25 mouse cellular contexts compared by ENCODE assay signal in the genomic region with DNA sequence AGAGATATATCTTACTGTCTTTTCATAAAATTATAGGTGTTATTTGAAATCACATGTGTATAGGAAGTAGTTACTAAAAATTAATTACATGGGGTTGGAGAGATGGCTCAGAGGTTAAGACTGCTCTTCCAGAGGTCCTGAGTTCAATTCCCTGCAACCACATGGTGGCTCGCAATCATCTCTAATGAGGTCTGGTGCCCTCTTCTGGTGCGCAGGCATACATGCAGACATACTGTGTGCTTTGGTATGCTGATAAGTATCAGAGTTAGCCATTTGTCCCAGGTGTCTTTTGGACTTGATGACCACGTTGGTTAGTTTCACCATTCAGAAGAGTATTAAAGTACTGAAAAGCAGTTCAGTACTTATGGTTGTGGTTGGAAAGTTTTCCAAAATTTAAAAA.
DNase-seq lines count a peak whose midpoint lies in the region; ATAC-seq and TF ChIP-seq lines count a peak whose summit lies in the region.
"Had no signal": no experiment of that assay in that cellular context is flagged by ENCODE, and none has a peak within 500 bp of the region (broad histone marks: within the 10 kb centered on the region; RNA-seq: fewer than 3 reads in every experiment).

No protein-coding gene starts in this region.

- no peak for TF ChIP-seq EP300 in lung, postnatal 0 days (IDR thresholded peaks at IDR 0.05)
- TF ChIP-seq EP300 in CH12.LX (IDR thresholded peaks at IDR 0.05; ENCODE audit: low read length): no peak

- no peaks in the 10 kb centered on the region for H3K79me2 ChIP-seq in CH12.LX (replicated peaks; ENCODE audit: control insufficient read depth, extremely low read depth, insufficient read depth, poor library complexity, severe bottlenecking)

- in situ Hi-C loops in CH12.LX (cut with MboI; ENCODE audit: low pct_ligation_motif_present, low pct_unique_long_range_greater_than_20kb, low sequenced_read_pairs): no loop called here

- 0 out of 2 replicates have a peak, but pooled peaks have one; percentile 4 for TF ChIP-seq CTCF in lung, embryonic 14.5 days (IDR thresholded peaks at IDR 0.05; ENCODE audit: low read depth)
- TF ChIP-seq CTCF in lung, postnatal 0 days (IDR thresholded peaks at IDR 0.05): no peak
- TF ChIP-seq CTCF in CH12.LX (conservative IDR thresholded peaks at IDR 0.05 in 1 of 2, IDR thresholded peaks at IDR 0.05 in 1 of 2; ENCODE audit: low read depth in 2 of 2, low read length in 2 of 2): peak in 1 of 2 experiments; percentile 44; a peak in 2 of 4 replicates

- H3K36me3 ChIP-seq in lung, embryonic 14.5 days (ENCODE audit: insufficient read depth): no peaks in the 10 kb centered on the region
- H3K36me3 ChIP-seq in lung, postnatal 0 days (ENCODE audit: insufficient read depth, low read length): no peaks in the 10 kb centered on the region
- no peaks in the 10 kb centered on the region for H3K36me3 ChIP-seq in CH12.LX (replicated peaks in 1 of 2; ENCODE audit: control insufficient read depth in 1 of 2, insufficient read depth in 1 of 2, low read length in 1 of 2)
- H3K36me3 ChIP-seq: forebrain, embryonic 10.5 days; limb, embryonic 12.5 days; liver, embryonic 13.5 days; midbrain, embryonic 12.5 days had no signal

- dilution Hi-C loops in CH12.LX (cut with MboI; ENCODE audit: extremely low pct_ligation_motif_present, extremely low pct_unique_long_range_greater_than_20kb, low sequenced_read_pairs): no loop called here

- H3K9ac ChIP-seq in lung, embryonic 14.5 days: no peak overlapping the region
- H3K9ac ChIP-seq in lung, postnatal 0 days (replicated peaks; ENCODE audit: low read depth): no peak overlapping the region
- H3K9ac ChIP-seq in CH12.LX (ENCODE audit: insufficient read depth, low read depth): no peak overlapping the region
- H3K9ac ChIP-seq: hindbrain, embryonic 14.5 days; limb, embryonic 12.5 days; liver, embryonic 13.5 days; midbrain, embryonic 12.5 days had no signal

- no peaks in the 10 kb centered on the region for H3K4me1 ChIP-seq in lung, embryonic 14.5 days (ENCODE audit: insufficient read depth)
- no peaks in the 10 kb centered on the region for H3K4me1 ChIP-seq in lung, postnatal 0 days (ENCODE audit: insufficient read depth, low read depth, low read length)
- H3K4me1 ChIP-seq in CH12.LX (ENCODE audit: control insufficient read depth in 1 of 2, insufficient read depth in 2 of 2): peaks cover 2 to 8% of the 10 kb centered on the region in 2 experiments; a peak in 1 of 4 replicates
- H3K4me1 ChIP-seq: liver, embryonic 13.5 days; midbrain, embryonic 12.5 days had no signal

- no peak overlapping the region for H3K4me3 ChIP-seq in lung, embryonic 14.5 days (ENCODE audit: low read depth, low read length)
- H3K4me3 ChIP-seq in lung, postnatal 0 days (ENCODE audit: low read depth, low read length): no peak overlapping the region
- H3K4me3 ChIP-seq in CH12.LX (replicated peaks in 1 of 3; ENCODE audit: low read depth in 2 of 3, low read length in 2 of 3, poor library complexity in 1 of 3): no peak overlapping the region
- H3K4me3 ChIP-seq: forebrain, embryonic 10.5 days; layer of hippocampus, adult 2 months; limb, embryonic 12.5 days; liver, embryonic 13.5 days; midbrain, embryonic 12.5 days had no signal

- no peak; the same call in none of the 2 replicates for TF ChIP-seq RAD21 in CH12.LX (IDR thresholded peaks at IDR 0.05; ENCODE audit: low read depth, low read length)

- ATAC-seq in lung, embryonic 14.5 days (ENCODE audit: insufficient read depth): no peak
- no peak for ATAC-seq in lung, postnatal 0 days
- ATAC-seq: forebrain, embryonic 16.5 days; inflammation-experienced regulatory T-cells, adult 6 months had no signal

- intact Hi-C loops in heart, postnatal 36 days (cut with DNase I): no loop called here

- H3K27me3 ChIP-seq in lung, embryonic 14.5 days (ENCODE audit: insufficient read depth, low read length): no peaks in the 10 kb centered on the region
- H3K27me3 ChIP-seq in lung, postnatal 0 days (replicated peaks; ENCODE audit: insufficient read depth, low read length): no peaks in the 10 kb centered on the region
- H3K27me3 ChIP-seq in CH12.LX (replicated peaks): no peaks in the 10 kb centered on the region
- H3K27me3 ChIP-seq: limb, embryonic 12.5 days; liver, embryonic 13.5 days; midbrain, embryonic 12.5 days had no signal

- H3K9me3 ChIP-seq in lung, embryonic 14.5 days (ENCODE audit: low read depth, low read length): no peaks in the 10 kb centered on the region
- no peaks in the 10 kb centered on the region for H3K9me3 ChIP-seq in lung, postnatal 0 days (ENCODE audit: low read length)
- no peaks in the 10 kb centered on the region for H3K9me3 ChIP-seq in CH12.LX (replicated peaks; ENCODE audit: low read length)
- H3K9me3 ChIP-seq: forebrain, embryonic 10.5 days; limb, embryonic 12.5 days; liver, embryonic 13.5 days; midbrain, embryonic 12.5 days had no signal

- peak; percentile 16 for DNase-seq in heart, adult 11 months
- no peak for DNase-seq in heart, postnatal 36 days
- no peak for DNase-seq in lung, embryonic 14.5 days
- no peak for DNase-seq in lung, postnatal 0 days (ENCODE audit: low spot score)
- DNase-seq in CH12.LX (ENCODE audit: extremely low read depth) (no peak), ZHBTc4 (ENCODE audit: low read depth, low spot score) (peak; percentile 51)
- no peak for DNase-seq in spleen, postnatal 4 days (ENCODE audit: low spot score in 2 of 2)
- DNase-seq: adrenal gland, adult 2 months; cerebellum, adult 11 months; cerebellum, adult 9-11 months; gastrocnemius, postnatal 14 days; heart, postnatal 4 days; kidney, adult 9 months; kidney, postnatal 25 days; layer of hippocampus, postnatal 36 days; liver, embryonic 13.5 days; thymus, postnatal 4 days had no signal

- 76% methylated on average over 3 of the region's 3 CpGs for WGBS in lung, embryonic 14.5 days
- 89% methylated on average over 3 of the region's 3 CpGs for WGBS in lung, postnatal 0 days

- no peak overlapping the region for H3K27ac ChIP-seq in lung, embryonic 14.5 days (ENCODE audit: low read depth)
- H3K27ac ChIP-seq in lung, postnatal 0 days (ENCODE audit: low read length): no peak overlapping the region
- H3K27ac ChIP-seq in CH12.LX (ENCODE audit: insufficient read depth, low read depth): no peak overlapping the region
- H3K27ac ChIP-seq: forebrain, embryonic 10.5 days; hindbrain, embryonic 14.5 days; layer of hippocampus, adult 2 months; limb, embryonic 12.5 days; liver, embryonic 13.5 days; macrophage; midbrain, embryonic 12.5 days had no signal

- H3K4me2 ChIP-seq in lung, embryonic 14.5 days: no peak overlapping the region
- no peak overlapping the region for H3K4me2 ChIP-seq in lung, postnatal 0 days (replicated peaks; ENCODE audit: low read depth, low read length)
- H3K4me2 ChIP-seq in CH12.LX (ENCODE audit: insufficient read depth, low read depth, poor library complexity, severe bottlenecking): no peak overlapping the region
- H3K4me2 ChIP-seq: hindbrain, embryonic 14.5 days; limb, embryonic 12.5 days; liver, embryonic 13.5 days; midbrain, embryonic 12.5 days had no signal

- no peak for TF ChIP-seq POLR2A in CH12.LX (IDR thresholded peaks at IDR 0.05; ENCODE audit: low read depth, low read length)

TF ChIP-seq in CH12.LX, 34 proteins besides CTCF, POLR2A, EP300 and RAD21:
- no peak for TF ChIP-seq MAFK (IDR thresholded peaks at IDR 0.05; ENCODE audit: insufficient replicate concordance, low read length)
- no peak for TF ChIP-seq CHD1 (IDR thresholded peaks at IDR 0.05; ENCODE audit: low read depth, low read length)
- TF ChIP-seq NRF1 (IDR thresholded peaks at IDR 0.05; ENCODE audit: low read depth, low read length): no peak
- TF ChIP-seq USF2 (conservative IDR thresholded peaks at IDR 0.05; ENCODE audit: low read depth, low read length): no peak
- TF ChIP-seq ZKSCAN1 (IDR thresholded peaks at IDR 0.05; ENCODE audit: borderline replicate concordance, low read depth, low read length): peak; percentile 83

Comparison
In these comparisons a context has a peak if more than half of its experiments do, and no peak if none do; other contexts are left out.
1. DNase-seq: peak in heart, adult 11 months (single experiment) and ZHBTc4 (single experiment); none in heart, postnatal 36 days (0 of 2), lung, embryonic 14.5 days (single experiment), lung, postnatal 0 days (single experiment), CH12.LX (single experiment) and spleen, postnatal 4 days (0 of 2).